Mouse (Mus musculus) cerebellum, postnatal 10 days (tissue): ENCODE results near the gene Itgb7.
A peak's percentile ranks its signal among the peaks of the same experiment; 100 is the strongest.

Experiments
- DNase-seq, 2 experiments: peaks; one replicate each; pipeline ENCODE4 v3.0.0; 2021; ENCODE audit warnings: mixed read lengths in 2 of 2

Gene Itgb7

DNA sequence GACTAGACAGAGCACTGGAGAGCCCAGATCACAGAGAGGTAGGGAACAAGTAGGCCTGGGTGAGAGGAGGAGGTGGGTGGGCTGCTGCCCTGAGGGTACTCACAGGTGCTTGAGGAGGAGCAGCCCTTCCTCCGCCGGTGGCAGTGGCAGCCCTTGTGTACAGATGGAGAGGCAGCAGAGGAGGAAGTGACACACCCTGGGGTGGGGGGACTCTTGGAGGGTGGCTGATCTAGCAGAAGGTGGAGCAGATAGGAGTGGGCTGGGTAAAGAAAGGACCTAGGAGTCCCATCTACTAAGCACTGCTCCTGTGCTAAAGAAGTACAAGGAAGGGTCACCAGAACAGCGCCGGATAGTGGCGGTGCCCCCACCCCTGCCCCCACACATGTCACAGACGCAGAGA, at the start of gene Itgb7:
Gene Itgb7, minus strand, starts transcription at position 197 of the 400 bp plus-strand sequence.
- no peak for DNase-seq

GRCm38 (mm10) chr15:102280623-102281022, 48.9 kb upstream of the Itgb7 start:
- DNase-seq: no peak

GRCm38 (mm10) chr15:102279783-102280520, 48.2 kb upstream of the Itgb7 start:
- peak; percentile 34 to 37 for DNase-seq

DNA sequence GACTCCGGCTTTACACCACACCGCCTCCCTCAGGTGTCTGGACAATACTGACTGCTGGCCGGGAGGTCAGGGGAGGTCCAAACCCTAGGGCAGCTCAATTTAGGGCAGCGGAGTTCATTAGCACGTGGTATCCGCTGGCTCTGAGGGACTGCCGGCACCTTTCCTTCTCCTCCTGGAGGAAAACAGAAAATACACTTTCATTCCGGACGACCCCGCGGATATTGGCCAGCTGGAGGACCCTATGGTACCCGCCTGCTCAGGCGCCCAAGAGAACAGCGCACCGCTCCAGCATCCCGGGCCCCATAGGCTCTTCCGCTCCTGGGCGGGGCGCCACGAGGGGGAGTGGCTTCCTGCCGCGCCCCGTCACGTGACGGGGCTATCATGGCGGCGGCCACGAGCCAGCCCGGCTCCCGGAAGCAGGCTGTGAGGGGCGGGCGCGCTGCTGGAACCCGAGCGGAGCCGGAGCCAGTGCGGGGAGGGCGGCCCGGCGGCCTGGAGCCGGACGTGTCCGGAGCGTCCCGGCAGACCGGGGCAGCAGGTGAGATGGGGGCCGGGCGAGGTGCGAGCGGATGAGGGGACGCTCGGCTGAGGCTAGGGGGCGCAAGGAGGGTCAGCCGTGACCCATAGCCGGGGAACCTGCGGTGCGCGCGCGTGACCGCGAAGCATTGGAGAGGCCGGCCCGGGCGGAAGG, 47.5 kb upstream of the Itgb7 start, which contains the start of gene Mfsd5:
Gene Mfsd5, plus strand, starts transcription at position 363 of the 691 bp plus-strand sequence.
- peak; percentile 97 for DNase-seq

- DNase-seq: no peak
These were observed 47.0 kb upstream of the Itgb7 start for GRCm38 (mm10) chr15:102278726-102279091.

GRCm38 (mm10) chr15:102273982-102274716, 42.4 kb upstream of the Itgb7 start:
- no peak for DNase-seq

DNA sequence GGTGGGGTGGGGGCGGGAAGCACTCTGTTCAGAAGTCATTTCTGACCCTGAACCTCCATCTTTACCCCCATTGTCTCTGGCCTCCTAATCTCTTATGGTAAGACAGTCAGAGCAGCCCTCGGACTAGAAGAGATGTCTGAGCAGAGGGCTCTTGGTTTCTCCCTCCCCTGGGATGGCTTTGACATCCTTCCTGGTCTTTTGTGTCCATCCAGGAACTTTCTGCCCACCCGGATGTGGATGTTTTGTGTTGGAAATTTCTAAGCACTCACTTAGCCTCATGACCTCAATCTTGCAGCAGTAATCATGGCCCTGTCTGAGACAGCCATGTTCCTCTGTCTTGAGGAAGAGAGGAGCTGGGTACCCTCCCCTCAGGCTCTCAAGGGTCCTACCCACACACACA, 39.7 kb upstream of the Itgb7 start:
- DNase-seq: no peak

GRCm38 (mm10) chr15:102270274-102270960, 38.7 kb upstream of the Itgb7 start, which contains the start of gene Gm9918:
TSS of gene Gm9918 (plus strand) at chr15:102270563.
- DNase-seq: no peak

- DNase-seq: no peak
These were observed 33.8 kb upstream of the Itgb7 start for GRCm38 (mm10) chr15:102265548-102265947.

GRCm38 (mm10) chr15:102263037-102263436, 31.3 kb upstream of the Itgb7 start:
- no peak for DNase-seq

- DNase-seq: no peak
These were observed 30.8 kb upstream of the Itgb7 start for GRCm38 (mm10) chr15:102262582-102262981.

- DNase-seq: no peak
These were observed 27.0 kb upstream of the Itgb7 start for GRCm38 (mm10) chr15:102258581-102259253.

- DNase-seq: no peak
These were observed 26.3 kb upstream of the Itgb7 start for GRCm38 (mm10) chr15:102258076-102258470.

DNA sequence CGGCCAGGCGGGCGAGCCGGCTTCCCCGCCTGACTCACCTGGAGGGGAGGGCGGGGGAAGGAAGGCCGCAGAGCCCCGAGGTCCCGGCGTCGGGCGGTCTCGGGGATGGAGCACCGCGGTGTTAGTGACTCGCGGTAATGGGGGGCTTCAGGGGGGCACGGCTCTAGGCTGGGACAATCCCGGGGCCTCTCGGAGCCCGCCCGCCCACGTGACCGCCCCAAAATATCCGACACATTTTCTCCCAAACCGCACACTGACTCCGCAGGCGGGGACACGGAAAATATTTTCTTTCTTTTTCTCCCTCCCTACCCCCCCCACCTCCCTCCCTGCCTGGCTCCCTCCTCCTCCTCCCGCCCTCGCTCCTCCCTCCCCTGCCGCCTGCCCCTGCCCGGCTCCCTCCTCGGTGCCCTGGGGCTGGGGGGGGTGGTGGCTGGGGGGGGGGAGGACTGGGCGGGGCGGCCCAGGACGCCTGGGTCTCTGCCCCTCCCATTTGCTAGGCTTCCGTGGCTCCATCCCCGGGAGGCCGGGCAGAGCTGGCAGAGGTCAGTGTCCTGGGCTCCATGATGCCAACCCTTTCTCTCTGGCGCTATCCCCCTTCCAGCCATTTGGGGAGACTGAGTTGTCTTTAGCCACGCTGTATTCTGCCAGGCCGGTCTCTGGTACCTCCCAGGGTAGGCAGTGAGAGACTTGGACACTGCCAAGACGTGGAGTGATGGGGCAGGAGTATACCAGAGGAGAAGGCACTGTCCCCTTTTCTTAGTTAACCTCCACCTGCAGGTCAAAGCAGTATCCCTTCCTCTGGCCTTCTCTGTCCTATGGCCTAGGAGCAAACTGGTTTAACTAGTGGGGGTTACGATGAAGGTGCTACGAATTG, 25.7 kb upstream of the Itgb7 start, which contains the start of gene Rarg:
Gene Rarg, minus strand, starts transcription at position 316 of the 874 bp plus-strand sequence.
- DNase-seq: peak; percentile 61 to 63

- no peak for DNase-seq
These were observed 24.9 kb upstream of the Itgb7 start for GRCm38 (mm10) chr15:102256431-102257201.

GRCm38 (mm10) chr15:102255547-102256255, 24.0 kb upstream of the Itgb7 start:
- peak in 1 of 2 experiments; percentile 2 for DNase-seq

GRCm38 (mm10) chr15:102250521-102250920, 18.8 kb upstream of the Itgb7 start:
- no peak for DNase-seq

- DNase-seq: no peak
These were observed 18.2 kb upstream of the Itgb7 start for GRCm38 (mm10) chr15:102249967-102250366.

GRCm38 (mm10) chr15:102249251-102249691, 17.5 kb upstream of the Itgb7 start:
- DNase-seq: no peak
